Mouse (Mus musculus) frontal cortex, postnatal 14 days (tissue): ENCODE measurements around the gene Sestd1.

Experiments used
- DNase-seq, 2 experiments: peaks; one replicate each; pipeline ENCODE4 v3.0.0; 2022; ENCODE audit warnings: low spot score in 2 of 2

Gene Sestd1

DNA sequence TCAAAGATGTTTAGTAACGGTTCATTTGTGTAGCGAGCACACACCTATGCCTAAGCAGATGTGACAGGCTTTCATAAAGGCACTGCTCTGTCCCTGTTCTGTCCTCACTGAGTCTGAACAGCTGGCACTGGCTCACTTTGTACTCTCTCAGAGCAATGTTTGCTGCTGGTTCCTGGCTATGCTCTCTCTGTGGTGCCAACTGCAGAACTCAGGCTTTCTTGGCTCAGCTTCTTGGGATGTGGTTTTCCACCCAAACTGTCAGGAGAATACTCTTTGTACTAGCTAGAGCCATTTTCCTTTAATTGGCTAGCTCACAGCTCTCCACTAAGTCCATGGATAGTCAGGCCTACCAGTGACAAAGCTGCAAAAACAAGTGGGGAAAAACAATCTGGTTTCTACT lies 59.4 kb downstream of the Sestd1 start:
- no peak for DNase-seq

DNA sequence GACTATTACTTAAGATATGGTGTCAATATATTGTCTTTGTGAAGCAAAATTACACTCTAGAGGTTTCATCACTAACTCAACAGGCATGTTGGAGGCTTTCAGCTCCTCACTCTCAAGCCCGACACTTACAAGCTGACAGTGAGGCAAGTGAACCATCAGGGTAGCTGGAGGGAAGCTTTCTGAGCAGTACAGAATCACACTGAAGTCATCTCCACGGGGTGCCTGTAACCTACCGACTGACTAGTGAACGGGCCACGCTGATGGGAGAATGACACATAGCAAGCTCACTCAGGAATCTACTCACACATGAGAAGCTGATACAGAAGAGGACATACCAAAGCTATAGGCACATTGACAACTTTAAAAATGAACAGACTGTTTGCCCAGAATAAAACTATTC lies 67.5 kb downstream of the Sestd1 start:
- no peak for DNase-seq

DNA sequence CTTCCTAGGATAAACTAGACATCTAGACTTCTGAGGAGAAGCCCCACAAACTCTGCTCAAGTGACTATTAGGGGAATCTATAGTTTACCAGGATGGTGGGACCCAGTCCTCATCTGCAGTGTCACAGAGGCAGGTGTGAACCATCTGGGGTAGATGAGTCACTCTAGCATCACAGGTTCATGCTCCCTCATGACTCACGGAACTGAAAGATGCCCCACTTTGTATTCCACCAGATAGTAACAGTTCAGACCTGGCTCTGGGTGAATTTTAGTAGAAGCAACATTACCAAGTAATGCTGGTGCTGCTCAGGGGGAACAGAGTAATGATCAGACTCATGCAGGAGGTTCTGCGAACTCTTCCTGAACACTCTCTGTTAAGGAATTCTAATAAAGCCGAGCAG lies 73.4 kb downstream of the Sestd1 start:
- no peak for DNase-seq

DNA sequence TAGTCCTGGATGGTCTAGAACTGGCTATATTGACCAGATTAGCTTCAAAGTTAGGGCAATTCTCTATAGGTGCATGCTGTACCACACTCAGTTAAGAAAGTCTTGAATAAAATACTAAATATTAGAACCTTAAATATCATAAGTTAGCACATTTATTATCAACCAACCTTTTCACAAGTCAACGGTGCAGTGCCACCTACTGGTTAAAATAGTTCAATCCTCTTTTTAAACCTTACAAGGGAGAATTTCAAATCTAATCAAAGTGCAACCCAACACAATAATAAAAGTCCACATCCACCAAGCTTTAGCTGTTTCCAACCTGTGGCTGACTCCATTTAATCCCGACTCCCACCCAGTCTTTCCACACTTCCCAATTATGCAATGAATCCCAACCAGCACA lies 76.5 kb downstream of the Sestd1 start:
- DNase-seq, result no peak

DNA sequence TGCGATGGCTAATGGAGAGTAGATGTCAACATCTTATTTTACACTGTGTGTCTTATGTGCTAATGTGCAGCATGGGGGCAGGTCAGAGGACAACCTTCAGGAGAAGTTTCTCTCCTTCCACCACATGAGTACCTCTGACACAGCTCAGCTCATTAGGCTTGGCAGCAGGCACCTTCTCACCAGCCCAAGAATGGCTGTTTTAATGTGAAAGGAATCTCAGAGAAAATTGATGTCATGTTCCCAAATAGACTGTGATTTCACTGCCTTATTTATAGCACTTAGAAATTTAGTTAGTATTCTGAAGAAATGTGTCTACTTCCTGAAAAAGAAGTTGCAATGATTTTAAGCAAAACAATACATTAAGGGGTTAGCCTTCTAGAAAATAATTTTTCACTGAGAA lies 78.5 kb downstream of the Sestd1 start:
- no peak for DNase-seq

DNA sequence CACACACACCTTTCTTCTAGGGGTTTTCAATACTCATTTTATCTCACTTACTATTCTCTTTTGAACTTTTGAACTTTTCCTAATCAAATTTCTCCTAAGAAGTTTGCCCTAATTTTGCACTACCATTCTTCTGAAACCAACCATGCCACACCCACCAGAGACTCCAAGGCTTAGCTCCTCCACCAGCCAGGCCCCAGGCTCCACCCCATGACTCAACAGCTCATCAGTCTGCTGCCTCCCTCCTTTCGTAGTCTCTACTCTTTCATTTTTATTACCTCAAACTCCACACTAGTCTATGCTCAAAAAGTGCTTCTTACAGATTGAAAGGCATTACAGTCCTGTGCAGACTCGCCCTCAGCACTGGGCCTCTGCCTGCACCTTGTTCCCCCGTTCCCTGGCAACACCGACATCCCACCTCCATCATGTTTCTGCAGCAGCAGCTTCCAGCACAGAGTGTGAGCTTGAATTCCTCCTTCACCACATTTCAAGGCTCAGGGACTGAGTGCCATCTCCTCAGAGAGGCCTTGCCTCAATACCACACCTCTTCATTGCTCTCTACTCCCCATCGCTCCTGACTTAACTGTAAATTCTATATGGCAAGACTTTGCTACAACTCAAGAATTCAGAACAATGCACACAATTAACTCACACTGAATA lies 79.3 kb downstream of the Sestd1 start:
- no peak for DNase-seq

DNA sequence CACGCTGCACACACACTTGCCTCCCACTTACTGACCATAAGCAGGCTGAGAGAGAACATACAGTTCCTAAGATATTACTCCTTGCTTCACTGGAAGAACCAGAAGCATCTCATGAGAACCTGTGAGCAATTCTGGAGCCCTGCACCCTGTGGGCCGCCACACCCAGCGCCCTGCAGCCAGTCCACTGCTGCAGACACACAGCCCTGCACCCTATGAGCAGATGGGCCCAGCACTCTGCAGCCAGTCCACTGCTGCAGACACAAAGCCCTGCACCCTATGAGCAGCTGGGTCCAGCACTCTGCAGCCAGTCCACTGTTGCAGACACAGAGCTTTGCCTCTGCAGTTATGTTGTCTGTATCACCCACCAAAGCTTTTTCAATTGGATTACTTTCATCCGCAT lies 80.0 kb downstream of the Sestd1 start:
- no peak for DNase-seq

DNA sequence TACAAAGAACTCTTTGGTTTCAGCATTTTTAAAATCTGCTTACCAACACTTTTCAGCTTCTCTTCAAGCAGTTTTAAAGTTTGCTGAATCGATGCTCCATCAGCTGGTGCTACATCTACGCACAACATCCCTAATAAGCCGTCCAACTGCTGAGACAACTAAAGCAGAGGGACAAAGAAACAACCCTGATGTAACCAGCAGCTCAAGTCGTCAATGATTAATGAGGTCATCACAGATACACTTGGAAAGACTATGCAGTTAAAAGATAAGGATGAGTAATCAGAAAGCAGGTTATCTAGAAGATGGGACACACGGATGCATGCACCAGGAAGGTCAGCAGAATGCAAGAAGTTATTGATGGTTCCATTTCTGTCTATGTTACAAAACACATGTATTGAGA lies 82.1 kb downstream of the Sestd1 start:
- no peak for DNase-seq

DNA sequence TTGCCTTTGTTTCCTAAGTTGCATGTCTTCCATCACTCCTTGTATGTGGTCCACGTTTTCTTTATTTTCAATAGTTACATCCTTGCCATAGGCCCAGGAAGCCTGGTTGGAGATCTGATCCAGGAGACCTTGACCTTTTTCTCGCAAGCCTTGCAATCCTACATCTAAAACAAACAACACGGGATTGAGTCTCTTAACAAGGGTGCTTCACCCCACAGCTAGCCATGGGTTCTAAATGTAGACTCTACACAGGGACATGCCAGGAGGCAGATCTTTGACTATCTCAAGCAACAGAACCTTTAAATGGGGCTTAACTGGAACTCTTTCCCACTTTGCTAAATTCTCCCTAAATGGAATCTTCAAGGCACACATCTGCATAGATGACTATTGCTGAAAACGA lies 83.6 kb downstream of the Sestd1 start:
- DNase-seq, result no peak

DNA sequence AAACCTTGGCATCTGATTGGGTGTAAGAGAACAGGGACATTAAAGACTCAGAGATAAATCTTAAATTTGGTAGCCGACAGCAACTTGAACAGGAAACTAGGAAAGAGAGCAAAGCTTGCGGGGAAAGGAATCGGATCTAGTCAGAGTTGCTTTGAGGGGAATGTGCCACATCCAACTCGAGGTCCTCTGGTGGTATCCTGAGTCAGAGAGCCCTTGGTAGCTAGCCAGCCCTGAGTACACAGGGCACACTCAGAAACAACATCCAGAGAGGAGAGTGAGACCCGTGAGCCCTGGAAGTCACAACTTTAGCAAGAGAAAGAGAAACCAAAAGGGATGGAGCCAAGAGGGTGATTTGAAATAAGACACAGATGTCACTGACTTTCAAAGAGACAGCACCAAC lies 85.3 kb downstream of the Sestd1 start:
- DNase-seq, result no peak

DNA sequence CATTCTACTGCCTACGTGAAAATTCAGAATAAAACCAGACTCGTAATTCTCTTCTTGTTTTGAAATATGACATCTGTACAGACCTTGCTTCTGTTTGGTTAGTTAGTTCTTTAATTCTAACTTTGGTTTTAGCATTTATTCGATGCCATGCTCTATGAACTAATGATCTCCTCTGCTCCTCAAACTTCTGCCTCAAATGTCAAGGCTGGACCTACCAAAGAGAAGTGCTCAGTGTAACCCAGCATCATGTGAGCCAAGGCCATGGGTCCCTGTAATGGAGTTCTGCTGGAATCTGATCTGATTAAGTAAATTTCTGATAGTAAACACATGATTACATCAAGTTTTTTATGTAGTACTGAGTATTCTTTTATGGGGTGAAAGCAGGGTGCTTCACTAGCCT lies 88.6 kb downstream of the Sestd1 start:
- no peak for DNase-seq

DNA sequence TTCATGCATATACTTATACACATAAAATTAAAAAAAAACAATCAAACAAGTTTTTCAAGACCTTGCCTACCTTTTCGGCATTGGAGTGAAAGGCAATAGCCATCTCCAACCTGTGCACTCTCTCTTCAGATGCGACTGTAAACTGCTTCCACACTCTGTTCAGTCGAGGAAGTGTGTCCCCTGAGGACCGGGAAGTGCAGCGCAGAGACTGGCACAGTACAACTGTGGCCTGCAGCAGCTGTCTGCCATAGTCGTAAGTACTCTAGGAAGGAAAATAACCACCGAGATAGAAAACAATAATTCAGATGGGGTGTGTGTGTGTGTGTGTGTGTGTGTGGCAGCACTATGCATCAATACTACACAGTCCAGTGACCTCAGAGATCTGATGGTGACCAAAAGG lies 89.5 kb downstream of the Sestd1 start:
- DNase-seq, result no peak

DNA sequence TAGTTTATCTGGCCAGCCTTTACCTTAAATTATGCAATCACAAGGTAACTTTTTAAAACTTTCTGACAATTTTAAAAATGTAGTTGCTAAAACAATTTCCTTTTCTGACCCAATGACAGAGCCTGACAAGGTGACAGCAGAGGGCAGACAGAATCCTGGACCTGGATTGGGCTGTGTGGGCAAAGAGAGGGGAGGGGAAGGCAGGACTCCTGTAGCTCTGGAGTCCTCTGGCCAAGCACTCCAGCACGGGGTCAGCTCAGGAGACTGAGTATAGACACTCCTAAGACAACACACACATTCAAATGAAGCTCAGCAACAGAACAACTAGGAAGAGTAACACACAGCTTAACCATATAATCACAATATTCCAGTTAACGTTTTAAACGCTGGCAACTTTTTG lies 90.1 kb downstream of the Sestd1 start:
- no peak for DNase-seq

DNA sequence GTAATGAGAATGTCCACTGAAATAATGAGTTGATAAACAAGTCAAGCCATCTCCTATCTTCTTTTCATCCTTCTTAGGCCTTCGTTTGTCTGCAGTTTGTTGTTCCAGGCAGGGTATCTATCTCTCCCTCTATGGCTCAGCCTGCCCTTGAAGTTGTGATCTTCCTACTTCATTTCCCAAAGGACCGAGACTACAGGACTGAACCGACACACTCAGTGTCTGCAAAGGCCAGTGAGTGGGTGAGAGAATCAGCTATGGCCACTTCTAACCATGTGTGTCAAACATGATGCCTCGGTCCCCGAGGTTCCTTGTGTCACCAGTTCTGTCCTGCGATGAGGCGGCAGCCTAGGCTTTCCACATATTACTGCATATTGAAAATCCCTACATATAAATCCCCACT lies 90.7 kb downstream of the Sestd1 start:
- no peak for DNase-seq

DNA sequence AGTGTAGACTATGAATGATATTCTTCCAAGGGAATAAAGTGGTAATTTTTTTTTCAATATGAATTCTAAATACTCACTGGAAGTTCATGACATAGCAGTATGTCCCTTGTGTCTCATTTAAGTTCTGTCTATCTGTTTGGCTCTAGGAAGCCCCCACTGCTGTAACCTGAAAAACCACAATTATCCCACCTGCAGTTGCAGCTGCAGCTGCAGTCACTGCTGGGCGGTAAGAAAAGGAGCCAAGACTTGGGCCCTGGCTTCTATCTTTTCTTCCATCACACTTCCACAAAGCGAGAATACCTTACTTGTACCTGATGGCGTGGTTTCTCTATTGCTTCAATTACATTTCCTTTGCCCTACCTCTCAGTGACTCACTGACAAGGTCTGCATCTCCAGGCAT lies 92.9 kb downstream of the Sestd1 start:
- DNase-seq, result no peak

DNA sequence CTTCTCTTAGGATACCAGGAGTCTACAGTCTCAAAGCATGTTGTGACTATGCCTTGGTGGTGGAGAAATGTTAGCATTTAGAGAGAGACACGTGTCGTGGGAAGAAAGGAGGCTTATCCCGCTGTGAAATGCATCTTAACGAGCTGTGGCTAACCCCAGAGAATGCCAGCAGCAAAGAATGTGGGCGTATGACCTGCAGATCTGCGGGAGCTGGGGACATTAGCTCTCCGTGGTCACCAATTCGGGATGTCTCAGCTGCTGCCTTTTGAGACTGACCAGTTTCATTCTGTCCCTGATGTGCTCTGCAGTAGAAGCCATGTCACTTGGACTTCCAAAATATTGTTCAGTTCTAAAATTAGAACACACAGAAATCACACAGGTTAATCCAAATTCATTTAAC lies 93.5 kb downstream of the Sestd1 start:
- DNase-seq, result no peak

DNA sequence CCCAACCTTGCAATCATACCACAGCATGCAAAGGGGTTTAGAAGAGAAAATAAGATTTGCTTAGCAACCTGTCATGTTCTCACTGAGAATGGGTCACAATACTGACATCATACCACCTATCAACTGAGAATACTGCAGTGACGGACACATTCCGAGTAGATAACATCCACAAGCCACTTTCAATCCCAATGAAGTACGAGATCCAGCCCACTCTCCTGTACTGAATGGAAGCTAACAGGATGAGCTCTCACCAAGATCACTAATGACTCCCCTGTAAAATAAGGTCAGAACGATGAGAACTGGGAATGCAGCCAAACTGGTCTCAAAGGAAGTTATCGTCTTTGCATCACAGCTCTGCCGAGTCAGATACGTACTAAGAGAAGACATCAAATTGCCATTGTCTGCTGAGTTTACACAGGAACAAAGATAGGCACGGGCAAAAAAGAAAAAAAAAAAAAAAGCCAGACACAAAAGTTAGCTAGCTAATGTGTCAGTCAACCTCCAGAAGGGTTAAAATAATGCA lies 96.3 kb downstream of the Sestd1 start:
- no peak for DNase-seq

DNA sequence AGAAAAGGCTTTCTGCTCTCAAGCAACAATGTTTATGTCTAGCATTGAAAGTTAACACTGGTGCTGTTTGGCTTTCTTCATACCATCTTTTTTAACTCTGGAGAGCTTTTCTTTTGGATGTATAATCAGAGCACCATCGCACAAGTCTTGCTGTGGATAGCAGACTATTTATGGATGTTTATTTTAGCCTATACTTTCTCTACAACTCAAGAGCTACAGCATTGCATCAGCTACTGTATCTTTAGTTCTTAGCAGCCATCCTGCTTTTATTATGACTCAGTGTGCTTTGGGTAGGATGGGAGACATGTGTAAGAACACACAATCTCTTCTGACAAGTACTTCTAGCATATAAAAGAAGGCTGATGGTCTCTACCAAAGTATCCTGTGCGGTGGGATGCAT lies 96.7 kb downstream of the Sestd1 start:
- DNase-seq, result no peak

DNA sequence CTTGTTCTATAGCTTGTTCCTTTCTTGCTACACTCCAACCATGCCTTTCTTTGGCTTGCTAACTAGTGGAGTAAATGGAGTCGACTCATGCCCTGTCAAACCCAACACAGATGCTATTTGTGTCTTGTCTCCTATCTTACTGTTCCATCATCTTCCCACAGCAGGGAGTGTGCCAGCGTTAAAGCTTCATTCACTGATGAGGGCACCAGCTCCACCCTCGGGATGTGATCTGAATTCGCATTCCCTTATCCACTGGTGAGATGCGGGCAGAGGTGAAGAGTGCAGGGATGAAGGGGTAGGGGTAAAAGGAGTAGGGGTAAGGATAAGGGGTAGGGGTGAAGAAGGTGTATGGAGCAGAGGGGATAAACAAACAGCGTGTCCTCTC lies 97.4 kb downstream of the Sestd1 start:
- DNase-seq, result no peak

DNA sequence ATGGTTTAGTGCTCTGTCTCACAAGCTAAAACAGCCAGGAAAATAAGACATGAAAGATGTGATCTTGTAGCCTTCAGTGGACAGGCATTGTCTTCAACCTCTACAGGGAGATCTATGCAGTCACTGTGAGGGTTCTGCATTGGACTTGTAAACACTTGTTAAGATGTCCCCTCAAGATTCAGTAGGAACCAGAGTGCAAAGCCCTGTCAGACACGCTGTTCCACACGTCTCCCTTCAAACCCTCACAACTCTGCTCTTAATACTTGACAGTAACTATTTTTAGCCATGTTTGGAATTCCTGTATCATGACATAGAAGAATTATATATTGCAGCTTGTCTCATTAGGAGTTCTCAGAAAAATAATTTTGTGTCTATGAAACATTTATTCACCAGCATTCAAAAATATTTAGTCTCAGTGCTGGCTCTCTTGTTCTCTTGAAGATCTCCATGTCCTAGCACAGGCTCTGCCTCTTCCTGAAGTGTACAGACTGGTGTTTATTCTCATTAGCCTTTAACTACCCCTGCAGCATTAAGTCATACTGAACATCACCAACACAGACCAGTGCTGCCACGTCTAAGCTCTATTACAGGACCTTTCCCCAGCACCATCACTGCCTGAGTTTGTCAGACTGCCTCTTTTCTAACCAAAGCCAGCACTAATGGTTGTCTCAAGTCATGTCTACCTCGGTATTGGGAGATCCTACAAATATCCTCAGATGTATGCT lies 98.0 kb downstream of the Sestd1 start:
- DNase-seq, result no peak

DNA sequence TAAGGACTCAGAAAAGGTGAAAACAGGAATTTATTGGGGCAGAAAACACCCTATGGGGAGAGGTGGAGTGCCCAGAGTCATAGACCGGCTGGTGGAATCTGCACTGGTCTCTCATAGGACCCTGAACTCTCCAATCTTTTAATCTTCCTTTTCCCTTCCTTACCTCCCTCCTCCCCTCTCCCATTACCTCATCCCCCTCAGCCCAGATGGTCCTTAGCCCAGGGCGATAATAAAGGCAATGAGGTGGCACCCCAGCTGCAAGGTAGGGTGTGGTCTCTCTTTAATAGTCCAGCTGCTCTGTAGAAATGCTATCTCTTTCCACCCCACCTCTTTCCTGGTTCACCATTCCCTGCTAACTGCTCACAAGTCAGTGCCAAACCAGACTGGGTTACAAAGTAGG lies 102.9 kb downstream of the Sestd1 start:
- no peak for DNase-seq

DNA sequence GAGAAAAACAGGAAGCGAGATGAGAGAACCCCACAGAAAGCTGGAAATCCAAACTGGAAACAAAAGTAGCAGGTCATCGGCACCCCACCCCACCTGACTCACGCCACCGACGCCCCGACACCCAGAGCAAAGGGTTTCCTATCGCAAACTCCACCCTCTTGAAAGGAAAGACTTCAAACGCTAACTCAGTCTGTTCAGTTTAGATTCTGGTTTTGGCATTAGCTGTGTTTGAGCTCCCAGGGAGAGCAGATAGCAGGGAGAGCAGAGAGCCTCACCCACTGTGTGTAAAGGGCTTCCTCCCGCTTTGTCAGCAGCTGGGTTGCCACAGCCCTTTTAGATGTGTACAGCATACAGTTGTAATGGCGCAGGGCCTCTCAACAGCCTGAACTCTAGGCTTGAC lies 104.0 kb downstream of the Sestd1 start:
- DNase-seq, result no peak

DNA sequence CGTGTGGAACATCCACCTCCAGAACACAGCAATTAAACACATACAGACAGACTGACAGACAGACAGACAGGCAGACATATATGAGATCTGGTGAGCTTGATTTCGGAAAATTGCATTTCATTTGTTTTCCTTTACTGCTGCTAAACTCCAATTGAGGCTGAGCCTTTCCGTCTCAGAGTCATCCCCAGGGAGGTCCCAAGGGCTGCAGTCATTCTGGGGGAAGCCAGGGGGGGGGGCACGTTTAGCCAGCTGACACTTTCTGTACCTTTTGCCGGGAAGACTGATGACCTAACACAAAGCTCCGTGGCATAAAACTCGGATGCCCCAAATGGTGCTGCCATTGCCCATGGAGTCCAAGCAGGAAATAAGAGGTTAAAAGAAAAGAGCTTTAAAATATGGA lies 105.0 kb downstream of the Sestd1 start:
- no peak for DNase-seq

DNA sequence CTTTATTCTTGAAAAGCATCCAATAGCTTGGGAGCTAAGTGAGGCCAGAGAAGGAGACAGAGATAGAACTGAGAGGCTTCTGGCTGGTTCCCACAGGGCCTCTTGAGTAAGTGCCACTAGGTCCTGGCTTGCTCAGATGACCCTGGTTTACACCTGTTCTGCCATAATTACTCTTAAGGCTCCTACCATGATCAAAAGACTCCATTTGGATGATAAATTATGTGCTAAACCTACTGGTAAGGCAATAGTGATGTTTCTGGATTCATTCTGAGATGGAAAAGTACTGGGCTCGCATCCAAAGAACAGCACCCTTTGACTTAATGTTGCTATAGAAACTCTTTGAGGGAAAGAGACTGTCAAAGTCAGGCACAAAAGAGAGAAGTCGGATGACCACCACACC lies 106.1 kb downstream of the Sestd1 start:
- DNase-seq, result no peak
